Mouse (Mus musculus) hindlimb bud, embryonic 11.5 days (tissue): ENCODE measurements at regions not wholly inside any gene's neighbourhood (a gene's known extent, or its start where the extent isn't known, plus 50 kb on each side); places are given as distances from the start of the nearest gene placed in this dataset.

Source experiments
- DNase-seq: peaks from one replicate; pipeline ENCODE4 v3.0.0-alpha.2; 2012; ENCODE audit warnings: low read depth, low spot score; ENCODE audit errors: extremely low spot score

DNA sequence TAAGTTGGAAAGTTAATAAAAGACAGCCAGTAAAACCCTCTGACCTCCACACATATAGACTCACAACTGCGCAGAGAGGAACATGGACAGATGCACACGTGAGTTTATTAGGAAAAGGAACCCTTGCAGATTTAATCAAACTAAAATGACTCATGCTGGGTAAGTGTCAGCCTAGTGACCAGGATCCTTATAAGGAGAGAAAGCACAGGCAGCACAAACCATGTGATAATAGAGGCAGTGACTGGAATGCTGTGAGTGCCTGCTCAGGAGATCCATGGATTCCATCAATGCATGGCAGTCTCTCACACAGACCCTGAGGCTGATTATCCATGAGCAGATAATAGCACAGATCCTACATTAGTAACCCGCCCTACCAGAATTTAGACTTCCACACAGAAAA is 162.2 kb upstream of the Mbnl1 start:
- DNase-seq: no peak

- DNase-seq: no peak
These were observed 161.5 kb upstream of the Mbnl1 start for GRCm38 (mm10) chr3:60311178-60311577.

- DNase-seq: no peak
These were observed 152.3 kb upstream of the Mbnl1 start for GRCm38 (mm10) chr3:60320213-60320936.

- no peak for DNase-seq
These were observed 149.1 kb upstream of the Mbnl1 start for GRCm38 (mm10) chr3:60323514-60323913.

GRCm38 (mm10) chr3:60324416-60324815 is 148.2 kb upstream of the Mbnl1 start:
- no peak for DNase-seq

DNA sequence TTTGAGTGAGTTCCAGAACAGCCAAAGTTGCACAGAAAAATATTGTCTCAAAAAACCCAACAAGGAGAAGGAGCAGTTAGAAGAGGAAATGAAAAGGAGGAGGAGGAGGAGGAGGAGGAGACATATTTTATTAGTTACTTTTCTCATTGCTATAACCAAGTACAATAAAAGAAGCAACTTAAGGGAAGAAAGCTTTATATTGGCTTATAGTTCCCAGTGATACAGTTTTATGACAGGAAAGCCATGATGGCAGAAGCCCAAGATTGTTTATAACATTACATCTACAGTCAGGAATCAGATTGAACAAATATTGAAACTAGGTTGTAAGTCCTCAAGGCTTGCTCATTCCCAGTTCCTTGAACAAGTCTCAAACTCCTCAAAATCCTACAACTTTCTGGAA is 147.7 kb upstream of the Mbnl1 start:
- no peak for DNase-seq

DNA sequence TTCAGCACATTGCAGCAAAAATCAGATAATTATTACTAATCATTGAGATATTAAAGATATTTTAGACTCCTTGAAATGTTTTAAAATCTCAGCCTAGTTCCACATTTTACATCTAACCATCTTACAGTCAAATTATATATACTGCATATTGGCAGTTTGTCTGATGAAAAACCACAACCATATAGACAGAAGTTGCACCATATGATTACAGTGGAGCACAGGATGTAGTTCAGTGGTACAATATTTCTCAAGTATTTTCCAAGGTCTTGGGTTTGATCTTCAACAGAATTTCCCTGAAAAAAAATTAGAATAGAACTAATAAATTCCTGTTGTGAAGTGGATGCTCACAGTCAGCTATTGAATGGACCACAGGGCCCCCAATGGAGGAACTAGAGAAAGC is 140.2 kb upstream of the Mbnl1 start:
- no peak for DNase-seq

GRCm38 (mm10) chr3:60333669-60334068 is 139.0 kb upstream of the Mbnl1 start:
- DNase-seq: no peak

- DNase-seq: no peak
These were observed 138.5 kb upstream of the Mbnl1 start for GRCm38 (mm10) chr3:60334133-60334532.

- no peak for DNase-seq
These were observed 126.2 kb upstream of the Mbnl1 start for GRCm38 (mm10) chr3:60346390-60346789.

DNA sequence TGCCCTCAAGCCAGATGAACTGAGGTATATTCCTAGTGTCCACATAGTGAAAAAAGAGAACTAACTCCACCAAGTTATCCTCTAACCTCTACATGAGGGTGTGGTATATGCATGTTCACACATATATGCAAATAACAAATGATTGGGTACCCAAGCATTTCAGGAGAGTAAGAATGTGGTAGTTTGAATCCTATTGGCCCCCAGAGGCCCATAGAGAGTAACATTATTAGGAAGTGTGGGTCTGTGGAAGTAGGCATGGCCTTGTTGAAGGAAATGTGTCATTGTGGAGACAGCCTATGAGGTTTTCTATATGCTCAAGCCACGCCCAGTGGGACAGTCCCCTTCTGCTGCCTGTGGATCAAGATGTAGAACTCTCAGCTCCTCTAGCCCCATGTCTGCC is 125.6 kb upstream of the Mbnl1 start:
- DNase-seq: no peak

DNA sequence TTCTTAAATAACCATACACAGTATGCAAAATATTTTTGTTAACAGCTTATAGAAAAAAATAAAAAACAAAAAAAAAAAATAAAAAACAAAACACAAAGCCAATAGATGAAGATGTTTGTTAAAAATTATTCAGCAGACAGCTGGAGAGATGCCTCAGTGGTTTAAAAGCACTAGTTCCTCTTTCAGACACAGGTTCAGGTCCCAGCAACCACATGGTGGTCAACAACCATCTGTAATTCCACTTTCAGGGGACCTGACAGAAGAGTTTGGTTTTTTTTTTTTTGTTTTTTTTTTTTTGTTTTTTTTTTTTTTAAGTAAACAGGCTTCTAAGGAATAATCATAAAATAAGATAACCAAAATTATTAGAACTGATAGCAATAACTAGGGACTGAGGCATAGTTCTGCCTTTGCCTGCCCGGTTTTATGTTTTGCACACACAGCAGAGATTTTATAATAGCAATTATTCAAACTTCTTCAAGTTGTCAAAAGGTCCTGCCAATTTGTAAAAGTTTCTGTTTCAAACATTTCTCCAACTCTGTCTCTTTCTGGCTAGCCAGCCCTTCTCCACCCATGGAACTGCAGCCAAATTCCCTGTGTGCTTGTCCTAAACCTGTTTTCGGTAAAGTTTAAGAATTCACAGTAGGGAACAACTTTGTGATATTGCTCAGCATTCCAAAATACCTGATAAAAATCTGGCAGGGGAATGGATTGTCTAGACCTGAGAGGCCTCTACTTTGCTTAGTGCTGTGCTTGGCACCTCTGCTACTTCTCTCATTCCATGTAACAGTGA is 101.3 kb upstream of the Mbnl1 start:
- no peak for DNase-seq

DNA sequence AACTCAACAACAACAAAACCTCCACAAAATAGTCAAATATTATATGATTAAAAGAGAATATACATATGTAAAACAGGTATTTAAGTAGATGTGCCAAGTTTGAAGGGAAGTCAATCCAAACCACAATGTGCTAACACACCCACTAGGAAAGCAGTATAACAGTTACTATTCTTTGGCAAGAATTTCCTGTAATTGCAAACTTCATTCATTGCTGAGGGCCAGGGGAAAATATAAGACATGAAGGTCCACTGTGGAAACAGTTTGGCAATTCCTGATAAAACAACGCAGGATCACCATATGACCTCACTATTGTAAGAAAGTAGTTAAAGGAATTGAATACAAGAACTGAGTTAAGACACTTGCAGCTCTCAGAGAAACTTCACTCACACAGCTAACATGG is 99.0 kb upstream of the Mbnl1 start:
- no peak for DNase-seq

DNA sequence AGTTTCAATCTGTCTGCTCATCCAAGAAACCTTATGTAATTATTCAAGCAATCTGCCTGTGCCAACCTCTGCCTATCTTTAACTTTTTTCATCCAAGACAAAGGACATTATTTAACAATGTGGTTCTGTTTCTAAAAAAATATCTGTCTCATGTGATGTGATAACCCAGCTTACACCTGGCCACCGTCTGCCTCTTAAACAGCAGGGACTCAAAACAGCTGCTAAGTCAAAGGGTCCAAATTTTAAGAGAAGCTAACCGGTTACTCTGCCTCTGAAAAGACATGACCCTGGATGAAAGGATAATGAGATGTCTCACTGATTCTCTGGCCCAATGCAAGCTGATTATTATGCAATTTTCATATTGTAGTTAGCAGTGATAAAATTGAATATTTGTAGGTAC is 84.0 kb upstream of the Mbnl1 start:
- DNase-seq: no peak

DNA sequence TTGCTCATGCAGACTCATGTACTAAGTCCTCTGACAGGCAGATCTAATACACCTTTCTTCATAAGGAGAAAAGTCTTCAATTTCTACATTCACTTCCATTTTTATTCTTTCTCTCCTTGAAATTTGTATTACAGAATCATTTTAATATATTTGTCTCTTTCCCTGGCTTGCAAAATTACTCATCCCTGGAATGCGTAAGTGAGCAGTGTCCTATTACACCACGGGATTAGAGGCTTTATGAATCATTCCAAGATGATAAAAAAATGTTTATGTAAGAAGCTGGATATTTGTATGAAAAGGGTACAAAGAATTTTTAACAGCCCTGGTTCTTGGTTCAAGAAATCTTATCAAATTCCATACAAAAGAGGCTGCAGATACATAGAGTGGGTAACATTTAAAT is 83.6 kb upstream of the Mbnl1 start:
- DNase-seq: no peak

- DNase-seq: no peak
These were observed 77.3 kb upstream of the Mbnl1 start for GRCm38 (mm10) chr3:60395299-60395698.

GRCm38 (mm10) chr3:60396971-60397370 is 75.7 kb upstream of the Mbnl1 start:
- no peak for DNase-seq

DNA sequence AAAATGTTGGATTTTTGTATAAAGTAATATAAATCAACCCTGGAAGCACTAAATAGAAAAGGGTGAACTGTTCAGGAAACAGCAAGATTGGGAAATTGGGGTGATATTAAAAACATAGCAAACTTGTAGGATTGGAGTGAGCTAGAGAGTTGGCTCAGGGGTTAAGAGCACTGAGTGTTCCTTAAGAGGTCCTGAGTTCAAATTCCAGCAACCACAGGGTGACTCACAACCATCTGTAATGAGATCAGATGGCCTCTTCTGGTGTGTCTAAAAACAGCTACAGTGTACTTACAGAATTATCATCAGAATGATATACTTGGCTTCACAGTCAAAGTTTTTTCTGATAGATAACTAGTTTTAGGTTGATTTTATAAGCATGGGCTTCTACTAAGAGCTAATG is 73.8 kb upstream of the Mbnl1 start:
- DNase-seq: no peak

GRCm38 (mm10) chr3:60402251-60402830 is 70.3 kb upstream of the Mbnl1 start:
- DNase-seq: no peak

- no peak for DNase-seq
These were observed 65.2 kb upstream of the Mbnl1 start for GRCm38 (mm10) chr3:60407426-60407825.

DNA sequence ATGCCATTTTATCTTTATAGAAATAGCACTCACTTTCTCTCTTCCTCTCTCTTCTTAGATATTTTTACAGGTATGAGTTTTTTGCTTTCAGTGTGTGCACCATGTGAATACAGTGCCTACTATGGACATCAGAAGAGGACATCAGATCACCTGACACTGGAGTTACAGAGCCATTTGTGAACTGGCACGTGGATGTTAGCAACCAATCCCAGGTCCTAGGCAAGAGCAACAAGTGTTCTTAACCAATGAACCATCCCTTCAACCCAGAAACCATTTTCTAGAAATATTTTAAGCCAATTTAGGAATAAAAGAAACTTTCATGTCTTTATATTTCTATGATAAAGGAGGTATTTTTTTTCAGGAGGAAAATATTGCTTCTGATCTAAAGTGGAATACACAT is 64.7 kb upstream of the Mbnl1 start:
- no peak for DNase-seq

GRCm38 (mm10) chr3:60408553-60409282 is 63.9 kb upstream of the Mbnl1 start:
- no peak for DNase-seq
